Mouse (Mus musculus): ENCODE measurements around the gene Cox4i1. TPM values are rescaled to one million over a fixed set of nuclear protein-coding genes. Genes with fewer than 3 reads are reported as not detected.

Gene Cox4i1
- polyA plus RNA-seq, 1 experiment from 2014 or later = 1,738 TPM

GRCm38 (mm10) chr8:120683602-120684001 lies 15.6 kb downstream of the Cox4i1 start:
- Histone ChIP-seq H3K9me3 (no peaks in the 10 kb centered on the region), H3K9ac (no peak overlapping the region), H3K36me3 (no peaks in the 10 kb centered on the region), H3K27me3 (replicated peaks) (peaks cover 52% of the 10 kb centered on the region), H3K27ac (replicated peaks) (no peak overlapping the region), H3K4me1 (peaks cover 4% of the 10 kb centered on the region; the same call in 1 of the 2 replicates), H3K4me3 (no peak overlapping the region), H3K4me2 (no peak overlapping the region)
- WGBS = 13% methylated on average over 10 of the region's 10 CpGs
- ATAC-seq (ENCODE audit: extremely low read depth, insufficient number of reproducible peaks, low FRiP score, low TSS enrichment) = no peak

- Histone ChIP-seq H3K36me3 (no peaks in the 10 kb centered on the region), H3K9ac (no peak overlapping the region), H3K27me3 (replicated peaks) (peaks cover 54% of the 10 kb centered on the region), H3K4me2 (no peak overlapping the region), H3K4me1 (peaks cover 4% of the 10 kb centered on the region; the same call in 1 of the 2 replicates), H3K27ac (replicated peaks) (no peak overlapping the region), H3K4me3 (no peak overlapping the region), H3K9me3 (no peaks in the 10 kb centered on the region)
- ATAC-seq (ENCODE audit: extremely low read depth, insufficient number of reproducible peaks, low FRiP score, low TSS enrichment) = no peak
- WGBS = 61% methylated on average over 5 of the region's 5 CpGs
Measured at GRCm38 (mm10) chr8:120684082-120684481, 16.1 kb downstream of the Cox4i1 start.

GRCm38 (mm10) chr8:120685097-120685496 lies 17.1 kb downstream of the Cox4i1 start:
- H3K4me3 ChIP-seq = no peak overlapping the region
- peaks cover 2% of the 10 kb centered on the region; the same call in 1 of the 2 replicates for H3K4me1 ChIP-seq
- no peaks in the 10 kb centered on the region for H3K36me3 ChIP-seq
- H3K4me2 ChIP-seq = no peak overlapping the region
- peak overlapping the region; percentile 6; the same call in 1 of the 2 replicates for H3K9ac ChIP-seq
- H3K27ac ChIP-seq (replicated peaks) = no peak overlapping the region
- no peaks in the 10 kb centered on the region for H3K9me3 ChIP-seq
- no peak for ATAC-seq (ENCODE audit: extremely low read depth, insufficient number of reproducible peaks, low FRiP score, low TSS enrichment)
- WGBS = 53% methylated on average over 5 of the region's 5 CpGs
- H3K27me3 ChIP-seq (replicated peaks) = peaks cover 52% of the 10 kb centered on the region

- H3K9me3 ChIP-seq = no peaks in the 10 kb centered on the region
- no peak overlapping the region for H3K4me3 ChIP-seq
- H3K4me2 ChIP-seq = no peak overlapping the region
- no peaks in the 10 kb centered on the region for H3K36me3 ChIP-seq
- no peak for ATAC-seq (ENCODE audit: extremely low read depth, insufficient number of reproducible peaks, low FRiP score, low TSS enrichment)
- no peaks in the 10 kb centered on the region for H3K4me1 ChIP-seq
- no peak overlapping the region for H3K27ac ChIP-seq (replicated peaks)
- H3K9ac ChIP-seq = peak overlapping the region; percentile 6; the same call in 1 of the 2 replicates
- peaks cover 57% of the 10 kb centered on the region for H3K27me3 ChIP-seq (replicated peaks)
- 79% methylated on average over 8 of the region's 8 CpGs for WGBS
Measured at GRCm38 (mm10) chr8:120685591-120685990, 17.6 kb downstream of the Cox4i1 start.

GRCm38 (mm10) chr8:120686051-120686450 lies 18.0 kb downstream of the Cox4i1 start:
- no peak overlapping the region for H3K9ac ChIP-seq
- H3K27me3 ChIP-seq (replicated peaks) = peaks cover 56% of the 10 kb centered on the region
- H3K4me3 ChIP-seq = no peak overlapping the region
- no peaks in the 10 kb centered on the region for H3K4me1 ChIP-seq
- H3K9me3 ChIP-seq = no peaks in the 10 kb centered on the region
- H3K27ac ChIP-seq (replicated peaks) = no peak overlapping the region
- H3K36me3 ChIP-seq = no peaks in the 10 kb centered on the region
- 81% methylated on average over 13 of the region's 13 CpGs for WGBS
- no peak overlapping the region for H3K4me2 ChIP-seq
- no peak for ATAC-seq (ENCODE audit: extremely low read depth, insufficient number of reproducible peaks, low FRiP score, low TSS enrichment)

- no peaks in the 10 kb centered on the region for H3K36me3 ChIP-seq
- no peaks in the 10 kb centered on the region for H3K4me1 ChIP-seq
- H3K27me3 ChIP-seq (replicated peaks) = peaks cover 52% of the 10 kb centered on the region
- no peak overlapping the region for H3K4me3 ChIP-seq
- 76% methylated on average over 5 of the region's 5 CpGs for WGBS
- H3K9me3 ChIP-seq = no peaks in the 10 kb centered on the region
- no peak overlapping the region for H3K27ac ChIP-seq (replicated peaks)
- ATAC-seq (ENCODE audit: extremely low read depth, insufficient number of reproducible peaks, low FRiP score, low TSS enrichment) = no peak
- H3K4me2 ChIP-seq = no peak overlapping the region
- no peak overlapping the region for H3K9ac ChIP-seq
Measured at GRCm38 (mm10) chr8:120686576-120686975, 18.6 kb downstream of the Cox4i1 start.

GRCm38 (mm10) chr8:120687786-120688185 lies 19.8 kb downstream of the Cox4i1 start:
- Histone ChIP-seq H3K36me3 (no peaks in the 10 kb centered on the region), H3K4me1 (no peaks in the 10 kb centered on the region), H3K4me2 (no peak overlapping the region), H3K27ac (replicated peaks) (no peak overlapping the region), H3K9me3 (no peaks in the 10 kb centered on the region), H3K9ac (no peak overlapping the region), H3K27me3 (replicated peaks) (peaks cover 48% of the 10 kb centered on the region), H3K4me3 (no peak overlapping the region)
- ATAC-seq (ENCODE audit: extremely low read depth, insufficient number of reproducible peaks, low FRiP score, low TSS enrichment) = no peak
- WGBS = 57% methylated on average over 8 of the region's 8 CpGs

GRCm38 (mm10) chr8:120688511-120688910 lies 20.5 kb downstream of the Cox4i1 start:
- no peaks in the 10 kb centered on the region for H3K4me1 ChIP-seq
- H3K9me3 ChIP-seq = no peaks in the 10 kb centered on the region
- H3K27ac ChIP-seq (replicated peaks) = no peak overlapping the region
- no peak overlapping the region for H3K9ac ChIP-seq
- peaks cover 44% of the 10 kb centered on the region for H3K27me3 ChIP-seq (replicated peaks)
- WGBS = 81% methylated on average over 7 of the region's 7 CpGs
- no peaks in the 10 kb centered on the region for H3K36me3 ChIP-seq
- no peak for ATAC-seq (ENCODE audit: extremely low read depth, insufficient number of reproducible peaks, low FRiP score, low TSS enrichment)
- no peak overlapping the region for H3K4me2 ChIP-seq
- H3K4me3 ChIP-seq = no peak overlapping the region

GRCm38 (mm10) chr8:120692934-120693333 lies 24.9 kb downstream of the Cox4i1 start:
- H3K4me3 ChIP-seq = no peak overlapping the region
- no peak for ATAC-seq (ENCODE audit: extremely low read depth, insufficient number of reproducible peaks, low FRiP score, low TSS enrichment)
- peaks cover 43% of the 10 kb centered on the region for H3K27me3 ChIP-seq (replicated peaks)
- H3K4me1 ChIP-seq = peaks cover 31% of the 10 kb centered on the region
- H3K36me3 ChIP-seq = no peaks in the 10 kb centered on the region
- 55% methylated on average over 4 of the region's 4 CpGs for WGBS
- H3K9ac ChIP-seq = no peak overlapping the region
- no peak overlapping the region for H3K4me2 ChIP-seq
- no peak overlapping the region for H3K27ac ChIP-seq (replicated peaks)
- peaks cover under 1% of the 10 kb centered on the region; the same call in 1 of the 2 replicates for H3K9me3 ChIP-seq

- peak; percentile 21; the same call in 1 of the 2 replicates for ATAC-seq (ENCODE audit: extremely low read depth, insufficient number of reproducible peaks, low FRiP score, low TSS enrichment)
- Histone ChIP-seq H3K9ac (0 out of 2 replicates have a peak overlapping the region, but pooled peaks have one; percentile 16), H3K4me1 (peaks cover 37% of the 10 kb centered on the region), H3K4me2 (peak overlapping the region; percentile 48), H3K27me3 (replicated peaks) (peaks cover 33% of the 10 kb centered on the region), H3K4me3 (peak overlapping the region; percentile 18; the same call in 1 of the 2 replicates), H3K9me3 (peaks cover 6% of the 10 kb centered on the region; the same call in 1 of the 2 replicates), H3K27ac (replicated peaks) (no peak overlapping the region; the same call in 1 of the 2 replicates), H3K36me3 (no peaks in the 10 kb centered on the region)
- WGBS = 25% methylated on average over 22 of the region's 22 CpGs
Measured at GRCm38 (mm10) chr8:120693861-120694493, 26.0 kb downstream of the Cox4i1 start.

- WGBS = 30% methylated on average over 13 of the region's 13 CpGs
- Histone ChIP-seq H3K36me3 (no peaks in the 10 kb centered on the region), H3K27ac (replicated peaks) (peak overlapping the region; percentile 73), H3K9me3 (peaks cover 6% of the 10 kb centered on the region; the same call in 1 of the 2 replicates), H3K27me3 (replicated peaks) (peaks cover 21% of the 10 kb centered on the region; the same call in 1 of the 2 replicates), H3K9ac (no peak overlapping the region), H3K4me2 (no peak overlapping the region), H3K4me1 (peaks cover 47% of the 10 kb centered on the region), H3K4me3 (no peak overlapping the region)
- no peak for ATAC-seq (ENCODE audit: extremely low read depth, insufficient number of reproducible peaks, low FRiP score, low TSS enrichment)
Measured at GRCm38 (mm10) chr8:120696401-120697153, 28.6 kb downstream of the Cox4i1 start.

Measured in heart, embryonic 13.5 days (tissue).